Mouse (Mus musculus) liver, embryonic 14.5 days (tissue): ENCODE results near the gene B4galt3.

Experiments
- CTCF ChIP-seq: IDR thresholded peaks from 2 replicates; pipeline ENCODE4 v1.5.1; 2016; ENCODE audit warnings: antibody characterized with exemption, low read depth, control low read depth
- EP300 ChIP-seq: IDR thresholded peaks from 2 replicates; pipeline ENCODE4 v1.6.1; 2016; ENCODE audit warnings: antibody characterized with exemption, low read depth

GRCm38 (mm10) chr1:171319748-171320147, 49.6 kb downstream of the B4galt3 start:
- TF ChIP-seq CTCF, result no peak
- no peak for TF ChIP-seq EP300
